Mouse (Mus musculus): ENCODE results near the gene Cd207. TPM values are rescaled to one million over a fixed set of nuclear protein-coding genes. Genes with fewer than 3 reads are reported as not detected.

The Cd207 gene
- total RNA-seq, 2 experiments from 2014 or later: 0.37 to 0.76 TPM

Other genes starting within 250 kb of the Cd207 start
- gene Tet3, start 218.8 kb downstream of the Cd207 start, total RNA-seq (2021): 10 to 100 TPM; 46.2 to 49.0 TPM
- 10 to 100 TPM; 28.3 to 31.8 TPM for gene Dguok, start 170.9 kb downstream of the Cd207 start, total RNA-seq (2021)
- 1 to 10 TPM; 3.2 to 5.1 TPM for gene Actg2, start 141.6 kb downstream of the Cd207 start, total RNA-seq (2021)
- 10 to 100 TPM; 13.4 to 13.7 TPM for gene Stambp, start 105.1 kb downstream of the Cd207 start, total RNA-seq (2021)
- not detected for gene Clec4f, start 21.7 kb downstream of the Cd207 start, total RNA-seq (2021)
- gene Vax2, start 33.4 kb upstream of the Cd207 start, total RNA-seq (2021): not detected
- gene Atp6v1b1, start 65.1 kb upstream of the Cd207 start, total RNA-seq (2021): under 1 TPM in 1 of 2 experiments, not detected in 1; 0.60 TPM
- gene Ankrd53, start 84.8 kb upstream of the Cd207 start, total RNA-seq (2021): not detected
- 10 to 100 TPM; 71.0 to 79.6 TPM for gene Tex261, start 98.0 kb upstream of the Cd207 start, total RNA-seq (2021)
- 10 to 100 TPM; 18.5 to 18.7 TPM for gene Nagk, start 117.1 kb upstream of the Cd207 start, total RNA-seq (2021)
- 10 to 100 TPM; 23.2 to 27.9 TPM for gene Paip2b, start 153.9 kb upstream of the Cd207 start, total RNA-seq (2021)
- gene Zfp638, start 189.3 kb upstream of the Cd207 start, total RNA-seq (2021): 10 to 100 TPM; 57.2 to 73.8 TPM

Data from heart, postnatal 14 days (tissue).